Mouse (Mus musculus) gastrocnemius, adult 2 months (tissue): Measurements from ENCODE around the gene Ajm1. TPM values are rescaled to one million over a fixed set of nuclear protein-coding genes. Genes with fewer than 3 reads are reported as not detected.

Experiments
- DNase-seq: peaks from one replicate; pipeline ENCODE4 v3.0.0; 2022
- H3K27ac ChIP-seq: fragments of 200-600 bp; 2 replicates; pipeline ENCODE4 v1.8.1; 2022; ENCODE audit warnings: mild to moderate bottlenecking
- H3K4me3 ChIP-seq: fragments of 200-600 bp; 2 replicates; pipeline ENCODE4 v1.8.1; 2022; ENCODE audit warnings: mild to moderate bottlenecking, moderate library complexity
- CTCF ChIP-seq: fragments of 200-600 bp; IDR thresholded peaks from 2 replicates; pipeline ENCODE4 v1.8.1; 2022; ENCODE audit warnings: antibody characterized with exemption, mild to moderate bottlenecking, moderate library complexity
- intact Hi-C: fragments of 180-260 bp; cut with DNase I; formaldehyde crosslinking; loops from one replicate; pipeline ENCODE4 v1.15.1; 2025
- long read RNA-seq, 2 experiments: library from polyadenylated mRNA; stranded (forward); transcript quantifications; one replicate each; pipeline ENCODE4 v2.0.0; 2021
- total RNA-seq, 2 experiments: library from RNA; stranded (reverse); gene quantifications; 2 replicates each; pipeline ENCODE4 v1.2.3; 2021

The Ajm1 gene
- not detected for total RNA-seq
- long read RNA-seq, experiment 1: 0 reads
- long read RNA-seq, experiment 2: 0 reads

DNA sequence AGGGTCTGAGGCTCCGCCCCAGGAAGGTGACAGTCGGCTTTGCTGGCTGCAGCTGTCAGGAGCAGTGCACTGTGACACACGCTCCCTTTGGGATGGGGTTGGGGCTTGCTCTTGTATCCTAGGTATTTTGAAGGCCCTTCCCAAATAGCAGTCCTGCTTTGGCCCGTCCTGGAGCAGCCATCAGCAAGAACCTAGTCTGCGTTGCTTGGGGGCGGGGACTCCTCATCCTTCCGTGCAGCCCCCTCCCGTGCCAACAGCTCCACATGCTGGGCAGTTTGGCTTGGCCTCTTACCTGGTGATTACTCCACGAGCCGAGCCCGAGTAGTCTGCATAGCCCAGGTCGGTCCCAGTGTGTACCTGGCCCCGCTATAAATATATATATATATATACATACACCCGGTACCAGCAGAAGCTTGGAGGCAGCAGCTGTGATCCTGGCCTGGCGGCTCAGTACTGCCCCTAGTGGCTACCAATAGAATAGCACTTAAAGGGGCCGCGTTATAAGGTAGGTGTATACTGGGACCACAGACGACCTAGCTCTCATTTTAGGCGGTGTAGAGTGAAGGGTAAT is at the start of gene Ajm1:
Ajm1 (minus strand) TSS at position 464 of the 571 bp plus-strand sequence.
- no peak; the same call in 1 of the 2 replicates for TF ChIP-seq CTCF
- intact Hi-C loops: loop anchor here (2.0 kb wide), 1 partner anchor 71 kb away; no protein-coding TSS in a partner anchor
- peak; percentile 63 for DNase-seq
- Histone ChIP-seq H3K27ac (no peak within 1 kb of the TSS), H3K4me3 (peak within 1 kb of the TSS; percentile 66)

DNA sequence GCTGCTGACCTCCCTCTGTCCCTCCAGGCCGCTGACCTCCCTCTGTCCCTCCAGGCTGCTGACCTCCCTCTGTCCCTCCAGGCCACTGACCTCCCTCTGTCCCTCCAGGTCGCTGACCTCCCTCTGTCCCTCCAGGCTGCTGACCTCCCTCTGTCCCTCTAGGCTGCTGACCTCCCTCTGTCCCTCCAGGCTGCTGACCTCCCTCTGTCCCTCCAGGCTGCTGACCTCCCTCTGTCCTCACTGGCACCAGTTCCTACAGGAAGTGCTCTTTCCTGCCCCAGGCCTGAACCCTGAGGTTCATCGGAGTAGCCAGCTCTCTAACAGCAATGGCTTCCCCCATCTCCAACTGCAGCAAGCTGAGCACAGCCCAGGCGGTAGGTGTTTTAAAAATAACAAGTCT is 47.2 kb upstream of the Ajm1 start:
- no peak for TF ChIP-seq CTCF
- Histone ChIP-seq H3K4me3 (no peak overlapping the region), H3K27ac (no peak overlapping the region)
- DNase-seq: no peak
- intact Hi-C loops: no loop called here

DNA sequence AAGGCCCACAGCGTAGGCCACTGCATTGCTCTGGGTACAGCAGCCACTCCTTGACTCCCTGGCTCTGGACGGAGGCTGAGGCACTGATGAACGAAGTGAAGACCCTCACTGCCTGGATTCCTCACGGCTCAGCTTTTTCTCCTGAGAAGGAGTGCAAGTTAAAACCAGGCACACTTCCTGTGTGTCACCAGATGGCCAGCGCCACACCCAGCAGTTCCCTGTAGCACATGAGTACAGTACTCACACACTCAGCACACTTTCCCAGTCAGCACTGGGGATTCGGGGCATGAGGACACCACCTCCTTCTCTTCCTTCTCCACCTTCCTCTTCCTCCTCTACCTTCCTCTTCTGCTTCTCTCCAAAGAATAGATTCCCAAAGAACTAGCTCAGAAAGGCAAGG is 46.3 kb upstream of the Ajm1 start, which contains the start of gene Fcna:
Fcna (minus strand) TSS at position 220 of the 400 bp plus-strand sequence.
- TF ChIP-seq CTCF: no peak
- DNase-seq: no peak
- peak within 1 kb of the TSS; percentile 35; the same call in 1 of the 2 replicates for H3K27ac ChIP-seq
- intact Hi-C loops: no loop called here
- H3K4me3 ChIP-seq: peak within 1 kb of the TSS; percentile 32

GRCm38 (mm10) chr2:25625986-25626385 is 44.4 kb upstream of the Ajm1 start:
- no peak overlapping the region for H3K27ac ChIP-seq
- no peak overlapping the region for H3K4me3 ChIP-seq
- intact Hi-C loops: no loop called here
- no peak for TF ChIP-seq CTCF
- no peak for DNase-seq

DNA sequence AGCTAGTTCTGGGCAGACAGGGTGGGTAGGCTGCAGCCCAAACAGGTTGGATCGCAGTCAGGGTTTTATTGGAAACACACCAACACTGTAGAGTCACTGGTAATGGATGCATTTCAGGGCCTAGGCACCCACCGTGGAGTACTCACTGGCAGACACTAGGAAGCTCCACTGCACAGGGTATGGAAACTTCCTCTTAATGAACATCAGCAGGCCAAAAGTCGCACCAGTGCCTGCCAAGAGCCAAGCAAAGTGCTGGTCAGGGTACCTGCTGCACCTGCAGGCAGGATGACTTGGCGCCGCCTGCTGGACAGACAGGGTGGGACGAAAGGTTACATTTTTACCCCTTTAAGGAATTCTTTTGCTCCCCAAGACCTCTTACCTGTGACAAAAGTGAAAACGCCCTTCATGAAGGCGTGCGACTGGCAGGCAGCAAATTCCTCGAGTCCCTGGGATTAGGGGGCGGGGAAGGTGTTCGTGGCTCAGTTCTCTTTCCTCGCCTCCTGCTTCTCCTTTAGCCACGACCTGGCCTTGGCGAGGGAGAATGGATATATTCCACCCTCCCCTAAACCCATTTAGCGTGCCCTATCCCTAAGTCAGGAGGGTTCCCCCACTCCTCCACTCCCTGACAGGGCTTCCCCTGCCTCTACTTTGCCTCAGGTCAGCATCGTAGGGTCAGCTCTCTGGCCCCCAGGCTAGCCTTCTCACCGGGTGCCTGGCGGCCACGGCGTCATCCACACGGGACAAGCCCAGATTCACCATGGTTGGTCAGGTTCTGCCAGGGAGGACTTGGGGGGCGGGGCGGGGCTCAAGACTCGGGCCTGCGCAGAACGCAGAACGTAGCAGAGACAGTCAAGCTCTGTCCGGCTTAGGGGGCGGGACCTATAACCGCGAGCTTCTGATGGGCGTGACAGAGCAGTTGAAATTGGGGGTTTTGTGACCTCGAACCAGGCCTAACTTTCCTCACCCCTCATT is 40.0 kb upstream of the Ajm1 start, which contains the start of gene Tmem141:
Tmem141 (minus strand) TSS at position 777 of the 972 bp plus-strand sequence.
- peak; percentile 79 for TF ChIP-seq CTCF
- intact Hi-C loops: no loop called here
- Histone ChIP-seq H3K27ac (peak within 1 kb of the TSS; percentile 93), H3K4me3 (peak within 1 kb of the TSS; percentile 83)
- peak; percentile 94 for DNase-seq

DNA sequence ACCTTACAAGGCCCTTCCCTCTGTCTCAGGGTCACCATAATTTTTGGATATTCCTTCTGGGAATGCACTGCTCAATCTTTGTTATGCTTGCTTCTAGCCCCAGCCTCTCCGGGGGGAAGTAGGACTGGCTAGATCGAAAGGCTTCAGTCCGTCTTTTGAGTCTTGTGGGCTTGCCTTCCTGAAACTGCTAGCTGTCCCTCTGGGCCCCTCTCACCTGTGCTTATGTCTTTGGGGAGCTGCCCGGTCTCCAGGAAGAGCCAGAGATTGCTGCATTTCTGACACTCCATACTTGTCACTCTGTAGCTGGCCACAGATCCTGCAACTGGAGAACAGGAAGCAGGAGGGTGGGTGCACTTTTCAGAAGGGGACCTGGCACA is 39.3 kb upstream of the Ajm1 start:
- peak overlapping the region; percentile 93; the same call in 1 of the 2 replicates for H3K27ac ChIP-seq
- TF ChIP-seq CTCF: no peak
- peak overlapping the region; percentile 83 for H3K4me3 ChIP-seq
- intact Hi-C loops: no loop called here
- no peak for DNase-seq

GRCm38 (mm10) chr2:25620386-25620785 is 38.8 kb upstream of the Ajm1 start:
- Histone ChIP-seq H3K4me3 (no peak overlapping the region), H3K27ac (no peak overlapping the region)
- intact Hi-C loops: no loop called here
- no peak for TF ChIP-seq CTCF
- no peak for DNase-seq

GRCm38 (mm10) chr2:25617578-25617977 is 36.0 kb upstream of the Ajm1 start, which contains the start of gene Ccdc183:
Ccdc183 (minus strand) TSS chr2:25617678.
- H3K27ac ChIP-seq: no peak within 1 kb of the TSS
- intact Hi-C loops: no loop called here
- no peak within 1 kb of the TSS for H3K4me3 ChIP-seq
- TF ChIP-seq CTCF: no peak
- no peak for DNase-seq

DNA sequence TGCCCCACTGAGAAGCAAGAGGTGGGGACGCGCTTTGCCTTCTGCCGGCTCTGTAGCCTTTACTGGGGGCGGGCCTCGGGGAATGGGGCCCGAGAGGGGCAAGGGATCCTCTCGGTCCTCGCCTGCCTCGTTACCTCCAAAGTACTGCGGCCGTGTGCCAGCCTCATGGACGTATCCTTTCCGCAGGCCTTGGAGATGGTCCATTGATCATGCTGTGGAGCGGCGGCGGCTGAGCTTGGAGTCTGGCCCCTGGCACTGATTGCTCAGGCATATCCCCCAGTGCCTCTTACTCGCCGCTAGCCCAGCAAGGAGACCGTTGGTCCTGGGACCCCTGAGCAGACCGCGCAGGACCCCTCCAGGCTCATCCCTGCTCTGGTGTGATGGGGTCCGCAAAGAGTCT is 34.8 kb upstream of the Ajm1 start:
- Histone ChIP-seq H3K4me3 (no peak overlapping the region), H3K27ac (no peak overlapping the region)
- intact Hi-C loops: no loop called here
- no peak for DNase-seq
- TF ChIP-seq CTCF: no peak

DNA sequence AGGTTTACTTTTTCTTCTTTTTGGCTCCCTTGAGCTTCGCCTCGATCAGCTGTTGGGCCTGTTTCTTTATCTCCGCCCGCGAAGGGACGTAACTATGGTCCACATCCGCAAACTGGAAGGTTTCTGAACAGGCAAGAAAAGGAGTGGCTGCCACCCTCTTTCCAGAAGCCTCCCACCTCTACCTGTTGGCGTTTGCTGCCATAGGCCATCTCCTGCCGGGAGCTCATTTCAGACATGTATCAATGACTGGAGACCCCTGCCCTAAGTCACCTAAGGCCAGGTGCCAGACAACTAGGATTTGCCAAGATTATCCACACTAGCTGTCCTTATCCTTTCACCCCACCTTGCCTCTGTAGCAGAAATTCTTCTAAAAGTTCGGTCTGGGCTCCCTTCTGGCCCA is 27.1 kb upstream of the Ajm1 start:
- intact Hi-C loops: no loop called here
- no peak for TF ChIP-seq CTCF
- no peak for DNase-seq
- H3K4me3 ChIP-seq: peak overlapping the region; percentile 93
- peak overlapping the region; percentile 95 for H3K27ac ChIP-seq

DNA sequence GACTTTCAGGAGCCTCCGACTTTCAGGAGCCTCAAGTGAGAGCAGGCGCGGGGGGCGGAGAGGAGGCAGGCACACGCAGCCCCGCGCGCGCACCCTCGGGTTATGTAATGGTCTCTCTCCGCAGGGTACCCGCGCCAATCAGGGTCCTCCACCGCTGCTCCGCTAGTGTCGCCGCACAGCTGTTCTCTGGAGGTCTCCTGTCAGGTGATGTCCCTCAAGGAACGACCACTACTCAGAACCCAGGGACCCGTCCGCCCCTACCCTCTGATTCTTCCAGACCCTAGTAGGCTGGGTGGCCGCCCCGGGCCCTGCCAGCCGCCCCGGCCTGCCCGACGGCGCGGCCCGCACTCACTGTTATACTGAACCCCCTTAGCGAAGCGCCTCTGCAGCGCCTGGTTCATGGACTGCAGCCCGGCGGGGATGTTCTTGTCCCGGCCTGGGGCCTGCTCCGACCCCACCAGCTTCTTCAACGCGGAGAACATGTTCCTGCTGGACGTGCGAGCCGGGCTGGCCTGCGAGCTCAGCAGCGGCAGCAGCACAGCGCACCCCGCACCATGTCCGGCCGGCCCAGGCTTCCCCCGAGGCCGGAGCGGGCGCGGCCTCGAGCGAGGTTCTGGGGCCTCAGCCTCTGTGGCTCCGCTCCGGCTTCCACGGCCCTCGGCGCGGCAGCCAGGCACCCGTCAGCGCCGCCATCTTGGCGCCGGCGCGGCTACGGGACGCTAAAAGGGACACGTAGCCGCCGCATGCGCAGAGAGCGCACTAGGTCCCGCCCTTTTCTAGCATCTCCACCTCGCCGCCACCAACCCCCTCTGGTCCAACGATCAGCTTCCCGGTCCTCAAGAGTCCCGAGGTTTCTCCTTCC is 26.4 kb upstream of the Ajm1 start, which contains the start of gene Rabl6:
Rabl6 (minus strand) TSS at position 761 of the 862 bp plus-strand sequence.
- no peak for TF ChIP-seq CTCF
- peak within 1 kb of the TSS; percentile 93 for H3K4me3 ChIP-seq
- intact Hi-C loops: no loop called here
- peak within 1 kb of the TSS; percentile 95 for H3K27ac ChIP-seq
- DNase-seq: peak; percentile 94

DNA sequence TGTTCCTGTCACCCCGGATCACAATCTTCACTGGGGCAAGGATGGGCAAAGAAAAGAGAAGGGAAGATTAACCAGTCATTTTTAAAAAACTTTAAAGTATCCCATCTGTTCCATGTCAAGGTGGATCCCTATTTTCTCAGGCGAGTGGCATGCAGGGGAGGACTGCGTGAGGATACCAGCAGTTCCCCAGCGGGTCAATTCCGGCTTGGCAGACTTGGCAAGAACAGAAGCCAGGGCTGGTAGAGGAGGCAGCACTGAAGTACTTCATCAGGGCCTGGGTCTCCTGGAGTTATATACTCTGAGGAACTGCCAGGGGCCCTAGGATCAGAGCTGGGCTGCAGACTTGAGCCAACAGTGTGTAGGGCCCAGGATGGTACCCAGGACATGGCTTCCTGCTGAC is 21.0 kb upstream of the Ajm1 start:
- TF ChIP-seq CTCF: no peak
- H3K27ac ChIP-seq: no peak overlapping the region
- intact Hi-C loops: no loop called here
- no peak overlapping the region for H3K4me3 ChIP-seq
- DNase-seq: no peak
